Mouse (Mus musculus) adrenal gland, postnatal 14 days (tissue): Measurements from ENCODE around the gene Znrf1. TPM values are rescaled to one million over a fixed set of nuclear protein-coding genes. Genes with fewer than 3 reads are reported as not detected.
"Not testable (repeated sequence)": the region's sequence is repeated elsewhere in the genome, so short reads cannot be mapped to it uniquely, and the experiment has no call there.

Source experiments
- DNase-seq: peaks from one replicate; pipeline ENCODE4 v3.0.0; 2021; ENCODE audit warnings: mixed read lengths
- long read RNA-seq, 2 experiments: library from polyadenylated mRNA; stranded (forward); transcript quantifications; one replicate each; pipeline ENCODE4 v2.0.0; 2021
- total RNA-seq: library from RNA; stranded (reverse); gene quantifications from 2 replicates; pipeline ENCODE4 v1.2.3, GENCODE M21; 2021

The Znrf1 gene
- 44.3 and 47.7 TPM in 2 replicates for total RNA-seq
- long read RNA-seq, experiment 1, full-length matches to known transcripts: 44 of 51 reads
- long read RNA-seq, experiment 1, partial matches to known transcripts: 1 of 51 reads
- long read RNA-seq, experiment 1, other reads (novel, unspliced or antisense): 6 of 51 reads
- long read RNA-seq, experiment 2, full-length matches to known transcripts: 41 of 44 reads
- long read RNA-seq, experiment 2, partial matches to known transcripts: 0 of 44 reads
- long read RNA-seq, experiment 2, other reads (novel, unspliced or antisense): 3 of 44 reads

DNA sequence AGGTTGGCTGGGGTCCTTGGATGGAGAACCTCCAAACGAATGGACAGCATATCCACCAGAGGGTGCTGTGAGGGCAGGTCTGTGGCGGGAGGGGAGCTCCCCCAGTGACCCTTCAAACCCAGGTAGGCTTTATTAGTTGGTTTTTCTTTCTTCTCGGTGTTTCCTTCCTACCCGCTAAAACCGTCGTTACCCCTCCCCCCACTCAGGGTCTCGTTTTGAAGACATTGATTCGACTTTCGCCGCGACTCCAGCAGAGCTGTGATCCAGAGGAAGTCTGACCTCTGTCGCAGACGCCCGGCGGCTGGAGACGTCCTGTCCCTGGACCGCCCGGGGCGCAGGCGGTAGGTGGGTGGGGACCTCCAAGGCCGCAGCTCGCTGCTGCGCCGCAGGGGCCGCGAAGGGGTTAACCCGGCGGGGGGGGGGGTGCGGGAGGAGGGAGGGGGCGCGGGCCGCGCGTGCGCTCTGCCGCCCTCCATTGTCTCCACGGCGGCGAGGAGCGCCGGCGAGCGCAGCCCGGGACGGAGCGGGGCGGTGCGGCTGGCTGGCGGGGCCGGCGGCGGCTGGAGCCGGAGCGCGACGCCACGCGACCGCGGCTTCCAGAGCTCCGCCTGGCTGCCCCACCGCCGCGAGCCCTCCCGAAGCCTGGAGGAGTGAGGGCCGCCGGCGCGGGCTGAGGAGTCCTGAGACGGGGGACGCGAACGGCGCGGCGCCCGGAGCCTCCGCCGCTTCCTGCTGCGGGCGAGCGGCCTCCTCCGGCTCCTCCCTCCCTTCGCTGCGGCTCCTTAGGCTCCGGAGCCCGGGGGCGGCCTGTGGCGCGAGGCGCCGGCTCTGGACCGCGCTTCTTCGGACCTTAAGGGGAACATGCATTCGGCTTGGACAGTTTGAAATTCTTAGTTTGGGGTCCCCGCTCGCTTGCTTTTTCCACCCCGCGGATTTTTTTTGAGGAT, at the start of gene Znrf1:
Znrf1 (plus strand) TSS at position 67 of the 947 bp plus-strand sequence.
- peak; percentile 87 for DNase-seq

DNA sequence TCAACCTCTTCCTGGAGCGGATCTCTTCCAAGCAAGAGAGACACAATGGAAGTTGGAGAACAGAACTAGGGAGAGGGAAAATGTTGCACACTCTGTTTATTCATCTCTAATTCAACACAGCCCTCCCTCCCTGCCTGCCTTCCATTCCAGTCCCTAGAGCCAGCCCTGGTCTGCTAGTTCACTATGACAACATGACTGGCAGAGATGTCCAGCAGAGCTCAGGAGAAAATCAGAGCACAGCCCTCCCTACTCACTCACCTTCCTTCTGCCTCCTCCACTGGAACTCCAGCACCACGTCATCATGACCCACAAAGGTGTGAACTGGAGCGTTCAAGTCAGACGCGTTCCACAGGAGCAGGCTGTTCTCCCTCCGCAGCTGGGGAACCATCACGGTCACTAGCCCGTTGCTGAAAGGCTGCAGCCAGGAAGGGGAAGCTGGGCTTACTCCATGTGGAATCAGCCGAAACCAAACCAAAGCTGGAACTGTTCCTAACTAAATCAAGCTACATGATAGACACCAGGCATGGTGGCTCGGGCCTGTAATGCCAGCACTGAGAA, 45.8 kb upstream of the Znrf1 start:
- no peak for DNase-seq

DNA sequence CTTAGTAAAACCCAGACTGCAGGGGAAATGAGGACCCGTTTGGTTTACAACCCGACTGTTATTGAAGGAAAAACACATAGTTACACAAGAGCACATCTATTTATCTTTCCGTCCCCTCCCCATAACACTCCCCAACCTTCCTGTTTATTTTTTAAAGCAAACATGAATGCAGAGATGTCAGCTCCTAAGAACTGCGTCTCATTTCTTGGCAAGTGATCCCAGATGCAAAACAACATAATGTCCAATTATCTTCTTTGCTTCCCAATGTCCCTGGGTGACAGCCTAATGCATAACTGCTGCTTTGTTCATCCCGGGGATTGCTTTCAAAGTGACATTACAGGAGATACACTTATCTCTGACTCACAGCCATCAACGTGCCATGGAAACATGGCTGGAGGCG, 44.7 kb upstream of the Znrf1 start:
- DNase-seq: no peak

DNA sequence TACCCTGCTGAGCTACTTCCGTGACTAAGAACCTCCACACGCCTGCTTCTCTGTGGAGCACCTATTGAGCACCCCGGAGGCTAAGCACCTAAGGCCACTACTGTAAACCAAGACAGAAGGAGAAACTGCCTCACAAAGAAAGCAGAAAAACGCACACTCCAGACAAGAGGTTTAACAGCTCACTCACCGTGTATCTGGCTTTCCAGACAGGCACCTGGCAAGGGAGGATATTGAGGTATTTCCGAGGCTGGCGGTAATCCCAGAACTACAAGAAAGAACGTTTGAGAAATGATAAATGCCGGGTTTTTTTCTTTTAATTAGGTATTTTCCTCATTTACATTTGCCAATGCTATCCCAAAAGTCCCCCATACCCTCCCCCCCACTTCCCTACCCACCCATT, 43.4 kb upstream of the Znrf1 start:
- DNase-seq: no peak

DNA sequence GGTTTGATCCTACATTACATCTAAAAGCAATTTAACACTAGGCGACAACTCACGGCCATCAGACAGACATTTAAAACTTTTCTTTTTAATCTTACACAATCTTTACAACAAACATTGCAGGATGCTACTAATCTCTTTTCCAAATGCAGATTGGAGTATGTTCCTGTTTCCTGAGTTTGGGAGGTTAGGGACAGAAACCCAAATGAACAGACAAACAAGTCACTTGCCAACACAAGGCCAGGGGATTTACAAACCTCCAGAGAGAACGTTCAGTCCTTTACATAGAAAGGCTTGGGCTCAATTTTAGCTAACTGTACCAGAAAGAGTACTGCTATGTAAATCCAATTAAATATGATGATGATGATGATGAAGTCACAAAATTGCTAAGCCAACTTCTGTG, 42.7 kb upstream of the Znrf1 start:
- DNase-seq: no peak

DNA sequence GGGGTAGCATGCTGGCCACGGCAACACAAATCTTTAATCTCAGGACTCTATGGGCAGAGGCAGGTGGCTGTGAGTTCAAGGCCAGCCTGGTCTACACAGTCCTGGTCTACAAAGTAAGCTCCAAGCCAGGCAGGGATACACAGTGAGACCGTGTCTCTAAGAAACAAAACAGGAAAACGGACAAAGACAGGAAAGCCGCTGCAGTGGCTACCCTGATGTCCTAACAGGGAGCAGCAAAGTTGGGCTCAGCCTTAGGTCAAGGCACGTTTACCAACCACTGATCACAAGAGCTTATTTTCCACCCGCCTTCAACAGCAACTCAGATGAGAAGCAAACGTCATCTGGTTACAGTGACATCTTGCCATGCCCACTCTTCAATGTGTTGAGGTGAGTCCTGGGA, 39.6 kb upstream of the Znrf1 start:
- DNase-seq: no peak

DNA sequence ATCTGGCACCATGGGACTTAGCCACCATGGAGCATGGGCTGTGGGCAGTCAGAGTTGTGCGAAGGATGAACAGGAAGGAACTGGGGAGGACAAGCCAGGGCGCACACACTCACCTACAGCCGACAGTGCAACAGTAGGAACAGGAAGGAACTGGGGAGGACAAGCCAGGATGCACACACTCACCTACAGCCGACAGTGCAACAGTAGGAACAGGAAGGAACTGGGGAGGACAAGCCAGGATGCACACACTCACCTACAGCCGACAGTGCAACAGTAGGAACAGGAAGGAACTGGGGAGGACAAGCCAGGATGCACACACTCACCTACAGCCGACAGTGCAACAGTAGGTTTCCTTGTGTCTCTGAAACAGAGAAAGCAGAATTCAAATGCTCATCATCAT, 37.6 kb upstream of the Znrf1 start:
- DNase-seq: not testable (repeated sequence)

DNA sequence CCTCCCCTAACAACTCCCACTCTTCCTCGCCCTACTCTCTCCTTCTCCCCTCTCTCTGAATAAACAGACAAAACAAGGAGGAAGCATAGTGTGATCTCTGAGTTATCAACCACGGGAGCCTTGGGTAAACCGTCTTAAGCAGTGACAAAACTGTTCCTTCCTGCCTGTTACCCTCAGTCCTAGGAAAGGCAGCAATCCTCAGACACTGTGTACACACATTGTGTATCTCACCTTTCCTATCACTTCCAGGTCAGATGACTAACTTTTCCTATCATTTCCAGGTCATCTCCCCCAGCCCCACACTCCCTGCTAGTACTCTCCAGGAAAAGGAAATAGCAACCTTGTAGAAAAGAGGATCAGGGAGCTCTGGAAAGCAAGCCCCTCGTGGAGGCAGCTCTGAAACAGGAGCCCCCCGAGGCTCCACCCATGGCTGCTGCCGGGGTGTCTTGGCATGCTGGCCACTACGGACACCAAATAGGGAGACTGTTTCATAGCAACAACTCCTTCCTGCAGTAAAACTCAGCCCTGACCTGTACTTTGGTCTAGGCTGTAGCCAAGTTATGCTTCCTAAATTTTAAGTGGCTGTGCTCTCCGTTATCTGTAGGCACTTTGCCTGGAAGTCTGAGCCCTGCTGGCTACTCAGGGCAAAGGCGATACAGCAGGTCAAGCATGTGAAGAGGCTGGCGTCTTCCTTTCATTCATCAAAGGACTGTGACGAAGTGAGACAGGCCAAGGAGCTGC, 34.0 kb upstream of the Znrf1 start:
- DNase-seq: no peak

DNA sequence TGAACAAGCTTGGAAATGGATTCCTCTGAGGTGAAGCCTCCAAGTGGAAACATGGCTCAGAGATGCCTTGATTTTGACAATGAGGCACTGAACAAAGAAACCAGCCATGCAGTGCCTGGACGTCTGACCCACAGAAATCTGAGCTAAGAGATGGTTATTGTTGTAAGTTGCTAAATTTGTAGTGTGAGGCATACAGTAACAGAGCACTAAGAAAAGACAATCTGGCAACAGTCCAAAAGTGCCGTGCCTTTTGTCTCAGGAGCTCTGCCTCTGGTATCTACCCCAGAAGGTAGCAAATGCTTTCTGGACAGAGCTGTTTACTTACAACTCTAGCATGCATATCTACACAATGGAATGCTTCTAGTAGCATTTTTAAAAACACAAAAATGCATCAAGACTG, 27.3 kb upstream of the Znrf1 start:
- no peak for DNase-seq

DNA sequence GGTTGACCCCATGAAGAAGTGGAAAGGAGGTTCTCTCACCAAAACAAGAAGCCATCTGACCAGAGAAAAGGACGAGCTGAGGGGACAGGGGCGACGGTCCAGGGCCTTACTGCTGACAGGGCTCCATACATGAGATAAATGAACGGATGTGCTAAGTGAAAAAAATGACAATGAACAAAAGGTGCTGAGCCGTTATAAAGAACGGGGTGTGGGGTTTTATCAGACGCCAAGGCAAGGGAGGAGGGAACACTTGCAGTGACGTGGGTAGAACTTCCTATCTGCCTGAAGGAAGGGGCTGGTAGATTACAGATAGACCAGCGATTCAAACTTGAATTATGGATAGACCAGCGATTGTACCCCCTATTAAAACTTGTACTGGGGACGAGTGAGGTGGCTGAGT, 26.6 kb upstream of the Znrf1 start:
- no peak for DNase-seq

DNA sequence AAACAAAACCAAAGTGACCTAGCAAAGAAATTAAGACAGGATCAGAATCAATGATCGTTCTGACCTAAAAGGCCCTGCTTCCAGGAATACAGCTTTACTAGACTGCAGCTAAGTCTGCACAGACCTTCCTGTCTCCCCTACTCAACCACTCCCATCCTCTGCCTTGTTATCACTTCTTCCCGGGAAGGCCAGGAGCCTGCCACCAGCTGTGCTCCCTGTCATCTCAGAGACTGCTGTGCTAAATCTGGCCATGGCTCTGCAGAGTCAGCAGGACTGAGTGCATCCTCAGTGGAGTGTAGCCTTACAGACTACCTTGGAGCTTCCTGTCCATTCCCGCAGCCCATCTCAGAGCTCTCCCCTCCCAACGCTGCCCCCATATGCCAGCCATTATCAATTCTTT, 25.5 kb upstream of the Znrf1 start:
- DNase-seq: peak; percentile 33

DNA sequence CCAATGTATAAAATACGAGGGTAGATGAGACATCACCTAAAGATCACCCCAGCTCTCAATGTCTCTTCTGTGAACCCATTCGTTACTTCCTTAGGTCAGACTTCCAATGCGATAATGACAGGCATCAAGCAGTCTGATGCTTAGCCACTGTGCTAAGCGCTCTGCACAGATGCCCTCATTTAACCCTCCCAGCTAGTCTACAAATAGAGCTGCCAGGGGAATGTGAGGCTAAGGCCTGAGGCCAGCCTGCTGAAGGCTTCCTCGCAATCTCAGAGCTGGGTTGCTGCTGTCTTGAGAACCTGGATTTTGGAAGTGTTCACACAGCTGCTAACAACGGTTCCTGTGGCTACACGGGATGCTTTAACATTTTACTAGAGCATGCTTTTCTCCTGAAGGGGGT, 23.0 kb upstream of the Znrf1 start:
- no peak for DNase-seq

DNA sequence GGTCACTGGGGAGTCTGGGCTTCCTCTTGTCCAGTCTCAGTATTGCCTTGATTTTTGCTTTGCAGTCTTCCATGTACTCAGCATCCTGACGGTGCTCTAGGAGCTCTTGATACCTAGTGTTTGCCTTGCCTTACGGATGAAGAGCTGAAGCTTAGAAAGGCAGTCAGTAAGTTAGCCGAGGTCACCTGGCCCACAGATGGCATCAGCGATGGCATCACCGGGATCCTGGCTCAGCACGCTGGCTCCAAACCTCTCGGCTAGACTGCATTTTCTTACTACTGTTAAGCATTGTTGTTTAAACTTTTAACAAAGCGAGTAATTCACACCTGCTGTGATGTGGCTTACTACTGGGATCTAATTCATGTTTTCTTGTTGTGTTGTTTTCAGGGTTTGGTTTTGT, 22.5 kb upstream of the Znrf1 start:
- DNase-seq: no peak

DNA sequence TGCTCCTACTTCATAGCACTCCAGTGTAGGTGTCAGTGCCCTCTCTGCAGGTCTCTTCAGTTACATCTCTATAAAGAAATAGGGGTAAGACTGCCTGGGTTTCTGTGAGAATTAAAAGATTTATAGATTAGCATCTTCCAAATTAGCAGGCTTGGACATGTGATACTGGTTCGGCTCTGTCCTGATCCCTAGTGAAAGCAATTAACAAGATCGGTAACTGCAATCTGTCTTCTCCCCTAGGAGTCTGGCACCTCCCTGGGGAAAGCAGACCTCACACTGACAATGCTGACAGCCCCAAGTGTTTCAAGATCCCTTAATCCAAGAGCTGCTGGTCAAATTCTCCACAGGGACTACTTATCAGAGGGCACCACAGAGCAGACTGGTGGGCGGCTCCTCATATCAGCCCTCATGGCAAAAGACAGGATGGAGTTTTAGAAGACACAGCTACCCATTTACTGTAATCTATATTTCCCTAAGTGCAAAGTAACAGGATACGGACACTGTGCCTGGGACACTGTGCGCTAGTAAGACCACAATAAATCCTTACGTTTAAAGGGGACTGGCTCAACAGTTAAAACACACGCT, 19.4 kb upstream of the Znrf1 start:
- no peak for DNase-seq

DNA sequence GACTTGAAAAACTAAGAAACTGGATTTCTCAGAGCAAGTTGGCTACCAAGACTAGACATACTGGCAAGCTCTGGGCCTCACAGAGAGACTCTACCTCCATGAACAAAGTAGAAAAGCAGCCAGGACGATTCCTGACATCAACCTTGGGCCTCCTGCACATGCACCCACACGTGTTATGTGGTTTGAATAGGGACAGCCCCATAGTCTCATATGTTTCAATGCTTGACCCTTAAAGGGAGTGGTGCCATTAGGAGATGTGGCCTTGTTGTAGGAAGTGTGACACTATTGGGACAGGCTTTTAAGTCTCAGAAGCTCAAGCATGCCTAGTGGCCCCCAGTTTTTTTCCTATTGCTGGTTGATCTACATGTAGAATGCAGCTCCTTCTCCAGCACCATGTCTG, 18.4 kb upstream of the Znrf1 start:
- no peak for DNase-seq

DNA sequence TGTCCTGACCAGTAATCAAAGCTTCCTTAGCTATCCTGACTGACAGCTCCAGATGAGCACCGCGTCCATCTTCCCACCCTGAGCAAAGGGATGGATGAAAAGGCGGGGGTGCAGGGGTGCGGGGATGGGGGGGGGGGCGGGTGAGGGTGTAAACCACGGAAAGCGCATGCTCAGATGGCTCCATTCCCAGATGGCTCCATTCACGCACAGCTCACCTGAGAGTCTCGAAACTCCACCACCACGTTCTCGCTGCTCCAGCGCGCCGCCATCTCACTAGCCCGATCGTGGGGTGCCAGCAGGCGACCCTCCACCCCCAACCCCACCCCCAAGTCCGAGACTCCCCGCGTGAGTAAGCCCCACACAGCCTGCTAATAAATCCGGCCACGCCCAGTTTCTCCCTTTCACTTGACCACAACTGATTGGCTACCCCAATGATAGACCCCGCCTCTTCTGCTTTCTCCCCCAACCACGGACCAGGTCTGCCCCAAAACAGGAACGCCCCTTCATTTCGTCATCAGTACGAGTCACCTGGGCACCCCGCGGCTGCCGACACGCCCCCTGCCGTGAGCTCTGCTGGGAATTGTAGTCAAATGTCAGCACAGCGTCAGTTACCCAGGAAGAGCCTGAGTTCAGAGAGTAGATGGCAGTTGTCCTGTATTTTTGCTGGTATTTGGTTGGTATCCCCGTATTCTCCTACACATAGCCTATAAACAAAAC, 14.0 kb upstream of the Znrf1 start, which contains the start of gene Wdr59:
Wdr59 (minus strand) TSS at position 380 of the 717 bp plus-strand sequence.
- peak; percentile 98 for DNase-seq

DNA sequence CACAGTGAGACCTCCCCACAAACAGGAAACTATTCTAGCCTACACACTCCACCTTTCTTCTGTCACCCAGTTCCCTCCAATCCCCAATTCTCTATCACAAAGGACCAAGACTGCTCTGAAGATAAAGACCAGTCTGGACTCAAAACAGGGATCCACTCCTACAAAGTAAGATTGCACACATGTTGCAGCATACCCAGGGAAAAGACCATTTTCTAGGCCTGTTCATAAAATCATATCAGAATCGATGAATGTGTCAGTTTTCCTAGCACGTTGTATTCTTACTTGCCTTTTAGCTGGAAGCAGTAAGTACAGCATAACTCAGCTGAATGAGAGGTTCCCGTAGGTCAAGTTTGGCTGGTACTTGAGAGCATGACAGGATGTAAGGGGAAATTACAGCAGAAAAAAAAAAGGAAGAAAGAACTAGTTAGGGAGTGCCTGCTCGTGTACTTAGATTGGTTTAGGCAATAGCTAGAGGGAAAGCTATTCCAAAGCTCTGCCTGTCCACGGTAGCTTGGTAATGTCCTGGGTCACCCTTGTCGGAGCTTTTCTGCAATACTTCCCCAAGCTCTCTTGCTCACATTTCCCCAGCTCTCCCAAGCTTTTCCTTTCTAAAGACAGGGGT, 9.4 kb upstream of the Znrf1 start:
- no peak for DNase-seq

DNA sequence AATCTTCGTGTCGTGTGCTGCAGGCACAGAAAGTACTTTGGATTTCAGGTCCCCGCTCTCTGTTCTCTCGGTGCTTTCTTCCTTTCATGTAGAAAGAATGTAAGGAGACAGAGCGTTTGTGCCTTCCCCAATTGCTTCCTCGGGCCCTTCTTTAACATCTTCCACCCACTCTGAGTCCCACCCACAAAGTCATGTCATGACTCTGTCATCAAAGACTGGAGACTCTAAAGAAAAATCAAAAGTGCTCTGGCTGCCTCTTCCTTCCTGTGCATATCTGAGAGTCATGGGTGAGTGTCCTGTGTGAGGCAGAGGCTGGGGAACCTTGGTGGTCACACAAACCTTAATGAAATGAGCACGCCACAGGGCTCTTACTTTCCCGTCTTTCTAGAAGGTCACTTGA, 8.7 kb upstream of the Znrf1 start:
- no peak for DNase-seq

DNA sequence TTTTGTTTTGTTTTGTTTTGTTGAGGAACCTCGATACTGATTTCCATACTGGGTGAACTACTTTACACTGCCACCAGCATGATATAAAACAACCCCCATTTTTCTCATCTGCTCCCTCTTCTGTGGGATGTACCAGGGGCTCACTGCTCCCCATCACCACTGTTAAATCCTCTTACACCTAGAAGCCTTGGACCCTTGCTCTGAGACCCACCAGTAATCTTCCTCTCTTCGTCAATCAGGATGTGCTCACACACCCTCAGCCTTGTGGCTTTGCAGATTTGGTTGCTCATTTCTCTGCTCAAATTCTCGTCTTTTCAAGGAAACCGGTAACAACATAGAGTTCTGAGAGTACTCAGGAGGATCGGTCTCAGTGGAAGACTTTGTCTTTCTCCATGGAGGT, 7.8 kb upstream of the Znrf1 start:
- no peak for DNase-seq

DNA sequence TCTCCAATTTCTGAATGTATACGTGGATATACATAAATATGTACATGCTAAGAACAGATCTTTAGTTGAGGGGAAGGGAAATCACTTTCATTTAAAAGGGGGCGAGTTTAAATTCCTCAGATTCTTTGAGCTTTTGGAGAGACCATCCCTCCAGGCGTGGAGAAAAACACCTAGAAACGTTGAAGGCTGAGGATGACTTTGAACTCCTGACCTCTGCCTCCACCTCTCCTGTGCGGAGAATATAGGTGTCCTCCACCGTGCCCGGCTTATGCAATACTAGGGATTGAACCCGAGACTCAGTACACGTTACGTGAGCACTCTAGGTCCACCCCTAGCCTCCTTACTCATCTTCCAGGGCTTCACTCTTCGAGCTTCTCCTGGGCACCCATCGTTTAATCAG, 4.7 kb upstream of the Znrf1 start:
- no peak for DNase-seq

DNA sequence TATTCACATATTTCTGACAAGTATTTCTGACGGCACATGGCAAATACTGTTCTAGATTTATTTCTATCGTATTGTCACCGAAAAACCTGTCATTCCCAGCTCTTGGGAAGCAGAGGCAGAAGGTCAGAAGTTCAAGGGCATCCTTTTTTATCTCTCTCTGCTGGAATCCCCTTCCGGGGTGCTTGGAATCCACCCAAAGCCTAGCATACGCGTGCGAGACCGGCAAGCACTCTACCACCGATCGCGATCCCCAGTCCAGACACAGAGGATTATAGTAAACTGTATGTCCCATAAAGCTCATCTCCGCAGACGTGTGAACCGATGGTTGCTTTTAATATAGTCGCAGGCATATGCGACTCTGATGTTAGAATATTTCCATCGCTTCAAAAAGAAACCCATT, 4.3 kb upstream of the Znrf1 start:
- DNase-seq: no peak
